Mouse (Mus musculus) megakaryocyte, embryonic 14.5 days (primary cell): ENCODE data around the gene Map3k7. TPM values are rescaled to one million over a fixed set of nuclear protein-coding genes. Genes with fewer than 3 reads are reported as not detected.

Experiments used
- H3K27me3 ChIP-seq: replicated peaks from 2 replicates; pipeline ENCODE3; 2012; ENCODE audit warnings: inconsistent platforms
- H3K36me3 ChIP-seq: replicated peaks from 2 replicates; pipeline ENCODE3; 2012; ENCODE audit warnings: low read length, inconsistent platforms, mixed read lengths
- H3K4me1 ChIP-seq: 2 replicates; pipeline ENCODE4 v1.6.1; 2012; ENCODE audit warnings: inconsistent platforms
- H3K4me3 ChIP-seq: replicated peaks from 2 replicates; pipeline ENCODE3; 2012; ENCODE audit warnings: moderate library complexity, mild to moderate bottlenecking, inconsistent platforms
- H3K9me3 ChIP-seq: 2 replicates; pipeline ENCODE4 v1.6.1; 2012; ENCODE audit warnings: inconsistent platforms
- FLI1 ChIP-seq: IDR thresholded peaks from 2 replicates; pipeline ENCODE4 v1.6.1; 2012; ENCODE audit warnings: low read length, inconsistent platforms, mixed read lengths
- GATA1 ChIP-seq: IDR thresholded peaks from 3 replicates; pipeline ENCODE4 v1.6.1; 2012; ENCODE audit warnings: mixed read lengths, low read length, inconsistent platforms, borderline replicate concordance
- polyA plus RNA-seq: library from polyadenylated mRNA; stranded (reverse); fragments of >175 nt; gene quantifications from 2 replicates; pipeline ENCODE4 v1.2.3, GENCODE M21; 2012; ENCODE audit warnings: low replicate concordance; ENCODE audit not compliant: insufficient read depth

Gene Map3k7
- polyA plus RNA-seq, 1 experiment = 1.1 TPM

GRCm38 (mm10) chr4:31975260-31975950 lies 11.5 kb downstream of the Map3k7 start:
- H3K9me3 ChIP-seq = no peaks in the 10 kb centered on the region
- H3K36me3 ChIP-seq = peaks cover 44% of the 10 kb centered on the region
- TF ChIP-seq GATA1 = no peak
- no peak for TF ChIP-seq FLI1
- H3K27me3 ChIP-seq = no peaks in the 10 kb centered on the region
- peaks cover 27% of the 10 kb centered on the region for H3K4me1 ChIP-seq
- H3K4me3 ChIP-seq = no peak overlapping the region

DNA sequence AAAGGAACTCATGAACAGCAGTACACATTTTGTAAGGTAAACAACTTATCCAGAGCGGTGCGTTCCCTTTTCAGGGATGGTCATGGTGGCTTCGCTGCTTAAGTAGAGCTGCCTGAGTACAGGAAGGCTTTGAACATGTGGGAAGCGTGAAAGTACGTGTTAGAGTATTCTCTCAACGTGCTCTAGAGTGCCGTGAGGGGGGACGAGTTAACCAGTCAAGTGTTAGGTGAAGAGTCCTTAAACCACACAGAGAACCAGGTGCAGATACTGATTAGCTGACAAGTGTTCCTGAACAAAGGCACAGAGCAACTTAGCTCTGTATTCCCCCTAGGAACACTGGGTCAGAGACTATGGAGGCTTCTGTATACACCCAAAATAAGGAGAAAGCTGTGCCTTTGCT lies 18.0 kb downstream of the Map3k7 start:
- no peak overlapping the region for H3K4me3 ChIP-seq
- no peak for TF ChIP-seq GATA1
- no peak for TF ChIP-seq FLI1
- H3K9me3 ChIP-seq = no peaks in the 10 kb centered on the region
- no peaks in the 10 kb centered on the region for H3K4me1 ChIP-seq
- H3K27me3 ChIP-seq = no peaks in the 10 kb centered on the region
- H3K36me3 ChIP-seq = peaks cover 77% of the 10 kb centered on the region

DNA sequence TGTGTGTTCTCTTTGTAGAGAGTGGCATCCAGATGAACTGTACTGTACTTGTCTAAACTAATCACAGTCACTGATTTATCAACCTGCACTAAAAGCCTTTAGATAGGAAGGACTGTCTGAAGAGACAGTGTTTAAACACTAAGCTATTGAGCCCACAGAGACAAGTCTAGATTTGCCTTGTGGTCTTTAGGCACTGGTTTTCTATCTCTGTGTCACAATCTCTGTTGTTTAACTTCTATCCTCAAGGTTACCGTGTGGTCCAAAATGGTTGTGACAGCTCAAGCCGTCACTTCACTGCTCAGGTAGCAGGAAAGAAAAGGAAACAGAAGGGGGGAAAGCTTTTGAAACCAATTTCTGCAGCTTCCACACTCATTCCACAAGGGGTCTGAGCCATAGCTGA lies 29.5 kb downstream of the Map3k7 start:
- Histone ChIP-seq H3K4me3 (no peak overlapping the region), H3K27me3 (no peaks in the 10 kb centered on the region), H3K36me3 (peaks cover 85% of the 10 kb centered on the region), H3K9me3 (no peaks in the 10 kb centered on the region), H3K4me1 (no peaks in the 10 kb centered on the region)
- no peak for TF ChIP-seq GATA1
- TF ChIP-seq FLI1 = no peak

DNA sequence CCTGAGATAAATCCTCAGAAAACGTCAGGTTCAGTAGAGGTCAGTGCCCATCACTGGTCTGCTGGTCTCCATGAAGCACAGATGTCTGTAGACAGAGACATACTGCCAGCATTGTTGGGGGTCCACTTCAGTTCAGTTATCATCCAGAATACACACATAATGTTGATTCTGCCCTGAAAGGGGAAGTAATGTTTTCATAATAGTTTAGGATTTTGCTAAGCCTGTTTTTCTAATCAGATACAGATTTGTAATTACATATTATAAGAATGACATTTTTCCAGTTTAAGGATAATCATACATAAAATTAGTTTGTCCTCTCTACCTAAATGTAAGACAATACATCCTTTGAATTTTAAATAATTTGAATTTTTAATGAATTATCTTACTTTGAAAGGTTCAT lies 30.0 kb downstream of the Map3k7 start:
- no peaks in the 10 kb centered on the region for H3K27me3 ChIP-seq
- no peak overlapping the region for H3K4me3 ChIP-seq
- H3K4me1 ChIP-seq = no peaks in the 10 kb centered on the region
- no peaks in the 10 kb centered on the region for H3K9me3 ChIP-seq
- peaks cover 80% of the 10 kb centered on the region for H3K36me3 ChIP-seq
- no peak for TF ChIP-seq GATA1
- TF ChIP-seq FLI1 = no peak

DNA sequence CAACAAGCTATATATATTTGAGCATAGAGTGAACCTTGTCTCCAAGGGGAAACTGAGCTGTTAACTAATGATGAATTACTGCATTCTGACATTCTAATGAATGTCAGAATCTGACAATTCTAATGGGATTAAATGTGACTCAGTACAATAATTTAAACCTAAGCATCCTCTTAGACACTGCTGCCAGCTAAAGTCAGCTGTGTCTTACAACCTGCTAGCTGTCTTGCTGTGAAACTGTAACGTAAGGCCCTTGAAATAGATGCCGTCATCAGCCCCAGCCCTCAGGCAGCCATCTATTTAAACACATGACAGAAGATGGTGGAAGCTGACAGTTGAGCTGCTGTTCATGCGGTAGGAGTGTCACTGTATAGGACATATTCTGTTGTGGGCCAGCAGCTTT lies 37.6 kb downstream of the Map3k7 start:
- Histone ChIP-seq H3K4me1 (peaks cover 8% of the 10 kb centered on the region; the same call in 1 of the 2 replicates), H3K9me3 (no peaks in the 10 kb centered on the region), H3K27me3 (no peaks in the 10 kb centered on the region), H3K36me3 (peaks cover 71% of the 10 kb centered on the region), H3K4me3 (no peak overlapping the region)
- TF ChIP-seq FLI1 (no peak), GATA1 (no peak)

DNA sequence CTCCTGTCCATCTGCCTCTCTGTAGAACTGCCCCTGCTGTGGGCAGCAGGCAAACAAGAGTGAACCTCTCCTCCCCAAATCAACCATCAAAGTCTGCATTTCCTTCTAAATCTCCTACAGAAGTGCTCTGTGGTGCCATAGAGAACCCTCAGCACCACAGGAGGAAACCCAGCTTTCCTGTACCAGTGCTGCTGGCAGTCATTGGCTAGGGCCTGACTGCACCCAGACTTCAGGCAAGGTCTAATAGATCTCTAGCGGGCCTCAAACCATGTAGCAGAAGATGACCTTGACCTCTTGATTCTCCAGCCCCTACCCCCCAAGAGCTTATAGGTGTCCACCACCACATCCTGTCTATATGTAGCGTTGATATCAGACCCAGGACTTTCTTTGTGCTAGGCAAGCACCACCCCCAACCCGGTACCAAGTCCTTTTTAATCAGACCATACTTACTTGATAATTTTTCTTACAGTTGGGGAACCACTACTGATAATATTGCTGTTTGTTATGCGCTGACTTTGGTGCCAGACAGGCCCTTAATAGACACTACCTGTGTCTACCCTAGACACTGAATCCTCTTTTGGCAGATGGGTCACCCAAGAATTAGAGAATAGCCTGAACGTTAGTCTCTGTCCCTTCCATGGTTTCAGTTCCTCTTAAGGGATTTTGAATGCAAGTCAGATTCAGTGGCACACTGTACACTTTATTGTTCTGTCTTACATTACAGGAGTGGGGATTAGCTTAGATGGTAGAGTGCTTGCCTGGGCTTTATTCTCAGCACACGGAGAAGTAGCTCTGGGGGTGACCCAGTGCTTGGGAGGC lies 41.1 kb downstream of the Map3k7 start:
- Histone ChIP-seq H3K4me1 (peaks cover 15% of the 10 kb centered on the region; the same call in 1 of the 2 replicates), H3K27me3 (no peaks in the 10 kb centered on the region), H3K9me3 (no peaks in the 10 kb centered on the region), H3K36me3 (peaks cover 83% of the 10 kb centered on the region), H3K4me3 (no peak overlapping the region)
- TF ChIP-seq FLI1 = no peak
- no peak for TF ChIP-seq GATA1

- Histone ChIP-seq H3K27me3 (no peaks in the 10 kb centered on the region), H3K9me3 (no peaks in the 10 kb centered on the region), H3K4me3 (no peak overlapping the region), H3K4me1 (peaks cover 12% of the 10 kb centered on the region; the same call in 1 of the 2 replicates), H3K36me3 (peaks cover 88% of the 10 kb centered on the region)
- TF ChIP-seq GATA1 = no peak
- TF ChIP-seq FLI1 = no peak
Observed at GRCm38 (mm10) chr4:32007174-32007573, 43.3 kb downstream of the Map3k7 start.

DNA sequence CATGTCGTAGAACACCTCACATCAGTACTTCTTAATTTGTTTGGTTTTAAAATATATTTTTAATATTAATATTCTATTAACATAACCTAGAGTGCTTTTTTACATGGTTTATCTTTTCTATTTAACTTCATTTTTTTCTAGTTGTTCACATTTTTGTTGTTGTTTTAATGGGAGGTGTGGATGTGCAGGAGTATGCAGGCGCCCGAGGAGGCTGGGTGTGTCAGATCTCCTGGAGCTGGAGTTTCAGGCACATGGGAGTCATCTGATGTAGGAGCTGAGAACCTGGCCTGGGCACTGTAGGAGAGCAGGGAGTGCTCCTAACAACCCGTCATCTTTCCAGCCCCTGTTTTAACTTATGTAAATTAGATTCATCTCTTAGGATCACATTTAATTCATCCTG lies 44.2 kb downstream of the Map3k7 start:
- TF ChIP-seq FLI1 (no peak), GATA1 (no peak)
- Histone ChIP-seq H3K36me3 (peaks cover 89% of the 10 kb centered on the region), H3K4me3 (no peak overlapping the region), H3K27me3 (no peaks in the 10 kb centered on the region), H3K9me3 (no peaks in the 10 kb centered on the region), H3K4me1 (peaks cover 12% of the 10 kb centered on the region; the same call in 1 of the 2 replicates)

- Histone ChIP-seq H3K4me3 (no peak overlapping the region), H3K9me3 (no peaks in the 10 kb centered on the region), H3K4me1 (peaks cover 7% of the 10 kb centered on the region; the same call in 1 of the 2 replicates), H3K27me3 (no peaks in the 10 kb centered on the region), H3K36me3 (peaks cover 92% of the 10 kb centered on the region)
- TF ChIP-seq FLI1 (no peak), GATA1 (no peak)
Observed at GRCm38 (mm10) chr4:32010808-32011207, 46.9 kb downstream of the Map3k7 start.
